Mouse (Mus musculus) limb, embryonic 15.5 days (tissue): ENCODE data around the gene Pkp4. TPM values are rescaled to one million over a fixed set of nuclear protein-coding genes. Genes with fewer than 3 reads are reported as not detected.

Experiments
- ATAC-seq: fragments of 200-750 bp; cut with Nextera tagmentation; 2 replicates; pipeline ENCODE4 v1.8.0; 2017; ENCODE audit warnings: low read depth, moderate TSS enrichment; ENCODE audit not compliant: insufficient number of reproducible peaks, low FRiP score, low TSS enrichment
- H3K27ac ChIP-seq: fragments of 300-500 bp; sonication (generic); 2 replicates; pipeline ENCODE4 v1.5.1; 2015; ENCODE audit warnings: moderate library complexity, mild to moderate bottlenecking, inconsistent platforms
- H3K27me3 ChIP-seq: fragments of 300-500 bp; sonication (generic); 2 replicates; pipeline ENCODE4 v1.6.1; 2015; ENCODE audit warnings: inconsistent platforms
- H3K36me3 ChIP-seq: fragments of 300-500 bp; sonication (generic); 2 replicates; pipeline ENCODE4 v1.6.1; 2015; ENCODE audit warnings: inconsistent platforms
- H3K4me1 ChIP-seq: fragments of 300-500 bp; sonication (generic); 2 replicates; pipeline ENCODE4 v1.6.1; 2015; ENCODE audit warnings: inconsistent platforms
- H3K4me2 ChIP-seq: fragments of 300-500 bp; sonication (generic); 2 replicates; pipeline ENCODE4 v1.6.1; 2015; ENCODE audit warnings: mild to moderate bottlenecking, inconsistent platforms
- H3K4me3 ChIP-seq: fragments of 300-500 bp; sonication (generic); 2 replicates; pipeline ENCODE4 v1.5.1; 2015; ENCODE audit warnings: mild to moderate bottlenecking, inconsistent platforms
- H3K9ac ChIP-seq: fragments of 300-500 bp; sonication (generic); 2 replicates; pipeline ENCODE4 v1.6.1; 2015; ENCODE audit warnings: inconsistent platforms
- H3K9me3 ChIP-seq: fragments of 300-500 bp; sonication (generic); 2 replicates; pipeline ENCODE4 v1.6.1; 2016; ENCODE audit warnings: inconsistent platforms
- WGBS: fragments of 180-500 bp; shearing (Covaris S2); methylation state at CpG from one replicate; pipeline ENCODE4 v1.1.7; 2015; 5-methylcytosine and 5-hydroxymethylcytosine counted together
- polyA plus RNA-seq: library from polyadenylated mRNA; unstranded; fragments of >200 nt; fragmentation: Nextera tagmentation; extraction: Ambion mirVana; gene quantifications from 2 replicates; pipeline ENCODE4 v1.2.1, GENCODE M21; 2015

The Pkp4 gene
- polyA plus RNA-seq, 1 experiment from 2014 or later: 23.4 TPM

- no peaks in the 10 kb centered on the region for H3K36me3 ChIP-seq
- H3K9ac ChIP-seq: no peak overlapping the region
- no peak overlapping the region for H3K27ac ChIP-seq
- H3K27me3 ChIP-seq: no peaks in the 10 kb centered on the region
- no peak for ATAC-seq
- WGBS: 67% methylated on average over 2 of the region's 2 CpGs
- H3K9me3 ChIP-seq: no peaks in the 10 kb centered on the region
- H3K4me1 ChIP-seq: no peaks in the 10 kb centered on the region
- H3K4me3 ChIP-seq: no peak overlapping the region
- no peak overlapping the region for H3K4me2 ChIP-seq
Measured at GRCm38 (mm10) chr2:59400901-59401378, 240.3 kb downstream of the Pkp4 start.

GRCm38 (mm10) chr2:59401841-59402461, 241.3 kb downstream of the Pkp4 start:
- Histone ChIP-seq H3K27me3 (no peaks in the 10 kb centered on the region), H3K4me3 (no peak overlapping the region), H3K4me2 (no peak overlapping the region), H3K9ac (no peak overlapping the region), H3K4me1 (no peaks in the 10 kb centered on the region), H3K36me3 (no peaks in the 10 kb centered on the region), H3K27ac (peak overlapping the region; percentile 43), H3K9me3 (no peaks in the 10 kb centered on the region)
- 0 out of 2 replicates have a peak, but pooled peaks have one; percentile 48 for ATAC-seq
- 38% methylated on average over 8 of the region's 8 CpGs for WGBS

GRCm38 (mm10) chr2:59404022-59404421, 243.4 kb downstream of the Pkp4 start:
- Histone ChIP-seq H3K4me1 (no peaks in the 10 kb centered on the region), H3K4me2 (no peak overlapping the region), H3K27me3 (no peaks in the 10 kb centered on the region), H3K36me3 (no peaks in the 10 kb centered on the region), H3K27ac (no peak overlapping the region), H3K9me3 (no peaks in the 10 kb centered on the region), H3K9ac (no peak overlapping the region), H3K4me3 (no peak overlapping the region)
- no peak for ATAC-seq
- WGBS: 53% methylated on average over 8 of the region's 8 CpGs

Other genes with a start within 250 kb of the Pkp4 start
- 0.56 and 0.84 TPM in 2 replicates for gene Ccdc148, start 167 bp upstream of the Pkp4 start, polyA plus RNA-seq